Mouse (Mus musculus): ENCODE measurements at regions not wholly inside any gene's neighbourhood (a gene's known extent, or its start where the extent isn't known, plus 50 kb on each side); places are given as distances from the start of the nearest gene placed in this dataset.

- Histone ChIP-seq H3K4me2 (no peak overlapping the region), H3K36me3 (no peaks in the 10 kb centered on the region), H3K9ac (replicated peaks) (no peak overlapping the region), H3K27ac (no peak overlapping the region), H3K27me3 (no peaks in the 10 kb centered on the region), H3K9me3 (no peaks in the 10 kb centered on the region), H3K4me3 (replicated peaks) (no peak overlapping the region), H3K4me1 (replicated peaks) (no peaks in the 10 kb centered on the region)
- no peak for ATAC-seq (ENCODE audit: insufficient number of reproducible peaks, insufficient read depth, low FRiP score, low TSS enrichment, low read depth)
- WGBS = 82% methylated on average over 4 of the region's 4 CpGs
These were observed 172.4 kb upstream of the Pln start for GRCm38 (mm10) chr10:53165036-53165435.

GRCm38 (mm10) chr10:53167767-53168166 is 169.7 kb upstream of the Pln start:
- H3K27me3 ChIP-seq = no peaks in the 10 kb centered on the region
- H3K9me3 ChIP-seq = no peaks in the 10 kb centered on the region
- no peak overlapping the region for H3K4me2 ChIP-seq
- H3K4me1 ChIP-seq (replicated peaks) = no peaks in the 10 kb centered on the region
- H3K4me3 ChIP-seq (replicated peaks) = no peak overlapping the region
- 82% methylated on average over 5 of the region's 5 CpGs for WGBS
- no peak for ATAC-seq (ENCODE audit: insufficient number of reproducible peaks, insufficient read depth, low FRiP score, low TSS enrichment, low read depth)
- H3K36me3 ChIP-seq = no peaks in the 10 kb centered on the region
- no peak overlapping the region for H3K27ac ChIP-seq
- H3K9ac ChIP-seq (replicated peaks) = no peak overlapping the region

- peak; percentile 66; the same call in 1 of the 2 replicates for ATAC-seq (ENCODE audit: insufficient number of reproducible peaks, insufficient read depth, low FRiP score, low TSS enrichment, low read depth)
- Histone ChIP-seq H3K4me3 (replicated peaks) (no peak overlapping the region), H3K27me3 (no peaks in the 10 kb centered on the region), H3K9me3 (no peaks in the 10 kb centered on the region), H3K9ac (replicated peaks) (no peak overlapping the region), H3K4me1 (replicated peaks) (peaks cover 5% of the 10 kb centered on the region; the same call in 1 of the 2 replicates), H3K36me3 (no peaks in the 10 kb centered on the region), H3K27ac (no peak overlapping the region), H3K4me2 (no peak overlapping the region)
- 22% methylated on average over 3 of the region's 3 CpGs for whole genome bisulfite sequencing
These were observed 163.4 kb upstream of the Pln start for GRCm38 (mm10) chr10:53174038-53174564.

GRCm38 (mm10) chr10:53175946-53176345 is 161.5 kb upstream of the Pln start:
- no peak for ATAC-seq (ENCODE audit: insufficient number of reproducible peaks, insufficient read depth, low FRiP score, low TSS enrichment, low read depth)
- H3K27me3 ChIP-seq = no peaks in the 10 kb centered on the region
- H3K4me1 ChIP-seq (replicated peaks) = peaks cover 5% of the 10 kb centered on the region; the same call in 1 of the 2 replicates
- H3K27ac ChIP-seq = no peak overlapping the region
- H3K9me3 ChIP-seq = no peaks in the 10 kb centered on the region
- no peak overlapping the region for H3K4me2 ChIP-seq
- H3K36me3 ChIP-seq = no peaks in the 10 kb centered on the region
- no peak overlapping the region for H3K9ac ChIP-seq (replicated peaks)
- no peak overlapping the region for H3K4me3 ChIP-seq (replicated peaks)
- WGBS = 85% methylated on average over 2 of the region's 2 CpGs

- 46% methylated on average over 6 of the region's 6 CpGs for WGBS
- Histone ChIP-seq H3K27ac (no peak overlapping the region), H3K4me1 (replicated peaks) (peaks cover 5% of the 10 kb centered on the region; the same call in 1 of the 2 replicates), H3K4me2 (no peak overlapping the region), H3K36me3 (no peaks in the 10 kb centered on the region), H3K9ac (replicated peaks) (no peak overlapping the region), H3K9me3 (no peaks in the 10 kb centered on the region), H3K4me3 (replicated peaks) (no peak overlapping the region), H3K27me3 (no peaks in the 10 kb centered on the region)
- no peak for ATAC-seq (ENCODE audit: insufficient number of reproducible peaks, insufficient read depth, low FRiP score, low TSS enrichment, low read depth)
These were observed 158.9 kb upstream of the Pln start for GRCm38 (mm10) chr10:53178561-53178960.

- ATAC-seq (ENCODE audit: insufficient number of reproducible peaks, insufficient read depth, low FRiP score, low TSS enrichment, low read depth) = no peak
- 47% methylated on average over 6 of the region's 6 CpGs for WGBS
- H3K36me3 ChIP-seq = no peaks in the 10 kb centered on the region
These were observed 158.4 kb upstream of the Pln start for GRCm38 (mm10) chr10:53179109-53179508.

GRCm38 (mm10) chr10:53180751-53181151 is 156.7 kb upstream of the Pln start:
- Histone ChIP-seq H3K4me3 (replicated peaks) (no peak overlapping the region), H3K4me1 (replicated peaks) (no peaks in the 10 kb centered on the region; the same call in 1 of the 2 replicates), H3K4me2 (peak overlapping the region; percentile 8; the same call in 1 of the 2 replicates), H3K27me3 (no peaks in the 10 kb centered on the region), H3K36me3 (no peaks in the 10 kb centered on the region), H3K9me3 (no peaks in the 10 kb centered on the region), H3K9ac (replicated peaks) (no peak overlapping the region), H3K27ac (no peak overlapping the region)
- no peak for ATAC-seq (ENCODE audit: insufficient number of reproducible peaks, insufficient read depth, low FRiP score, low TSS enrichment, low read depth)
- 43% methylated on average over 11 of the region's 11 CpGs for WGBS

More at GRCm38 (mm10) chr10:53179109-53179508, 158.4 kb upstream of the Pln start:
- H3K9me3 ChIP-seq = no peaks in the 10 kb centered on the region
- no peak overlapping the region for H3K27ac ChIP-seq
- no peak overlapping the region for H3K4me3 ChIP-seq (replicated peaks)
- no peak overlapping the region for H3K9ac ChIP-seq (replicated peaks)
- no peaks in the 10 kb centered on the region for H3K27me3 ChIP-seq
- H3K4me2 ChIP-seq = no peak overlapping the region
- H3K4me1 ChIP-seq (replicated peaks) = peaks cover 3% of the 10 kb centered on the region; the same call in 1 of the 2 replicates

- WGBS = 74% methylated on average over 9 of the region's 9 CpGs
- no peaks in the 10 kb centered on the region; the same call in 1 of the 2 replicates for H3K4me1 ChIP-seq (replicated peaks)
- ATAC-seq (ENCODE audit: insufficient number of reproducible peaks, insufficient read depth, low FRiP score, low TSS enrichment, low read depth) = no peak
These were observed 156.1 kb upstream of the Pln start for GRCm38 (mm10) chr10:53181413-53181812.

GRCm38 (mm10) chr10:53208466-53208865 is 129.0 kb upstream of the Pln start:
- no peak overlapping the region for H3K9ac ChIP-seq (replicated peaks)
- H3K9me3 ChIP-seq = no peaks in the 10 kb centered on the region
- H3K27me3 ChIP-seq = no peaks in the 10 kb centered on the region
- H3K4me3 ChIP-seq (replicated peaks) = no peak overlapping the region
- no peak for ATAC-seq (ENCODE audit: insufficient number of reproducible peaks, insufficient read depth, low FRiP score, low TSS enrichment, low read depth)
- H3K4me1 ChIP-seq (replicated peaks) = no peaks in the 10 kb centered on the region
- no peak overlapping the region for H3K4me2 ChIP-seq
- H3K36me3 ChIP-seq = no peaks in the 10 kb centered on the region
- H3K27ac ChIP-seq = no peak overlapping the region
- 84% methylated on average over 3 of the region's 3 CpGs for WGBS

More at GRCm38 (mm10) chr10:53181413-53181812, 156.1 kb upstream of the Pln start:
- Histone ChIP-seq H3K36me3 (no peaks in the 10 kb centered on the region), H3K9me3 (no peaks in the 10 kb centered on the region), H3K4me2 (no peak overlapping the region), H3K27ac (no peak overlapping the region), H3K27me3 (no peaks in the 10 kb centered on the region), H3K9ac (replicated peaks) (no peak overlapping the region), H3K4me3 (replicated peaks) (no peak overlapping the region)

- no peak overlapping the region for H3K27ac ChIP-seq
- no peak overlapping the region for H3K4me3 ChIP-seq (replicated peaks)
- no peak overlapping the region for H3K4me2 ChIP-seq
- H3K36me3 ChIP-seq = no peaks in the 10 kb centered on the region
- H3K9me3 ChIP-seq = no peaks in the 10 kb centered on the region
- ATAC-seq (ENCODE audit: insufficient number of reproducible peaks, insufficient read depth, low FRiP score, low TSS enrichment, low read depth) = no peak
- H3K4me1 ChIP-seq (replicated peaks) = no peaks in the 10 kb centered on the region
- no peaks in the 10 kb centered on the region for H3K27me3 ChIP-seq
- no peak overlapping the region for H3K9ac ChIP-seq (replicated peaks)
These were observed 127.6 kb upstream of the Pln start for GRCm38 (mm10) chr10:53209916-53210315.

Measured in limb, embryonic 12.5 days (tissue).